Mouse (Mus musculus) neural tube, embryonic 10.5 days (tissue): ENCODE results near the gene S1pr1.

ENCODE experiments used
- DNase-seq: peaks from one replicate; pipeline ENCODE4 v3.0.0-alpha.2; 2017; ENCODE audit warnings: low spot score; ENCODE audit errors: extremely low spot score

The S1pr1 gene

GRCm38 (mm10) chr3:115674665-115675064, 40.2 kb downstream of the S1pr1 start:
- no peak for DNase-seq

- DNase-seq: no peak
These were observed 41.2 kb downstream of the S1pr1 start for GRCm38 (mm10) chr3:115673663-115674157.

GRCm38 (mm10) chr3:115672965-115673662, 41.8 kb downstream of the S1pr1 start:
- no peak for DNase-seq

GRCm38 (mm10) chr3:115669230-115669629, 45.6 kb downstream of the S1pr1 start:
- no peak for DNase-seq

GRCm38 (mm10) chr3:115667182-115667581, 47.7 kb downstream of the S1pr1 start:
- DNase-seq: no peak

GRCm38 (mm10) chr3:115666547-115666946, 48.3 kb downstream of the S1pr1 start:
- DNase-seq: no peak

GRCm38 (mm10) chr3:115664497-115664896, 50.4 kb downstream of the S1pr1 start:
- no peak for DNase-seq

GRCm38 (mm10) chr3:115660701-115661460, 54.0 kb downstream of the S1pr1 start:
- DNase-seq: peak; percentile 60
